Mouse (Mus musculus): Measurements from ENCODE around the gene Polr2h. TPM values are rescaled to one million over a fixed set of nuclear protein-coding genes. Genes with fewer than 3 reads are reported as not detected.

Gene Polr2h
- total and polyA plus RNA-seq, 2 experiments from 2014 or later = 43.7 to 87.4 TPM

- H3K36me3 ChIP-seq (ENCODE audit: insufficient read depth) = peaks cover 4% of the 10 kb centered on the region; the same call in 1 of the 2 replicates
- DNase-seq (no peak), ATAC-seq (no peak)
- H3K27ac ChIP-seq (ENCODE audit: low read depth, low read length) = no peak overlapping the region
- peaks cover 10% of the 10 kb centered on the region for H3K27me3 ChIP-seq (ENCODE audit: insufficient read depth, low read length)
- H3K4me3 ChIP-seq (ENCODE audit: low read depth, low read length) = no peak overlapping the region
- 0 out of 2 replicates have a peak, but pooled peaks cover 4% of the 10 kb centered on the region for H3K4me1 ChIP-seq (ENCODE audit: insufficient read depth)
- TF ChIP-seq CTCF (IDR thresholded peaks at IDR 0.05; ENCODE audit: low read depth) = no peak
- WGBS = 86% methylated on average over 7 of the region's 7 CpGs
- H3K9ac ChIP-seq = no peak overlapping the region
- H3K4me2 ChIP-seq (ENCODE audit: low read depth) = no peak overlapping the region
- H3K9me3 ChIP-seq (ENCODE audit: low read length) = no peaks in the 10 kb centered on the region
Measured at GRCm38 (mm10) chr16:20736168-20736567, 18.7 kb downstream of the Polr2h start.

- Histone ChIP-seq H3K27ac (ENCODE audit: low read depth, low read length) (no peak overlapping the region), H3K9me3 (ENCODE audit: low read length) (no peaks in the 10 kb centered on the region), H3K27me3 (ENCODE audit: insufficient read depth, low read length) (peaks cover 10% of the 10 kb centered on the region), H3K36me3 (ENCODE audit: insufficient read depth) (peaks cover 4% of the 10 kb centered on the region; the same call in 1 of the 2 replicates), H3K4me1 (ENCODE audit: insufficient read depth) (0 out of 2 replicates have a peak, but pooled peaks cover 4% of the 10 kb centered on the region), H3K4me3 (ENCODE audit: low read depth, low read length) (no peak overlapping the region), H3K4me2 (ENCODE audit: low read depth) (no peak overlapping the region), H3K9ac (no peak overlapping the region)
- ATAC-seq = no peak
- DNase-seq = no peak
- no peak for TF ChIP-seq CTCF (IDR thresholded peaks at IDR 0.05; ENCODE audit: low read depth)
- 91% methylated on average over 5 of the region's 5 CpGs for WGBS
Measured at GRCm38 (mm10) chr16:20736823-20737222, 19.4 kb downstream of the Polr2h start.

GRCm38 (mm10) chr16:20739845-20740244 lies 22.4 kb downstream of the Polr2h start:
- no peak overlapping the region for H3K4me3 ChIP-seq (ENCODE audit: low read depth, low read length)
- no peaks in the 10 kb centered on the region for H3K9me3 ChIP-seq (ENCODE audit: low read length)
- no peak for TF ChIP-seq CTCF (IDR thresholded peaks at IDR 0.05; ENCODE audit: low read depth)
- peaks cover 5% of the 10 kb centered on the region; the same call in 1 of the 2 replicates for H3K27me3 ChIP-seq (ENCODE audit: insufficient read depth, low read length)
- no peak overlapping the region for H3K9ac ChIP-seq
- ATAC-seq (no peak), DNase-seq (no peak)
- H3K36me3 ChIP-seq (ENCODE audit: insufficient read depth) = peaks cover 4% of the 10 kb centered on the region; the same call in 1 of the 2 replicates
- no peak overlapping the region for H3K4me2 ChIP-seq (ENCODE audit: low read depth)
- WGBS = 93% methylated on average over 9 of the region's 9 CpGs
- no peak overlapping the region for H3K27ac ChIP-seq (ENCODE audit: low read depth, low read length)
- no peaks in the 10 kb centered on the region for H3K4me1 ChIP-seq (ENCODE audit: insufficient read depth)

GRCm38 (mm10) chr16:20746641-20747040 lies 29.2 kb downstream of the Polr2h start:
- no peaks in the 10 kb centered on the region for H3K36me3 ChIP-seq (ENCODE audit: insufficient read depth)
- no peak overlapping the region for H3K4me2 ChIP-seq (ENCODE audit: low read depth)
- ATAC-seq (peak; percentile 77), DNase-seq (peak; percentile 74)
- no peak overlapping the region for H3K4me3 ChIP-seq (ENCODE audit: low read depth, low read length)
- H3K4me1 ChIP-seq (ENCODE audit: insufficient read depth) = no peaks in the 10 kb centered on the region
- 29% methylated on average over 6 of the region's 6 CpGs for WGBS
- no peak for TF ChIP-seq CTCF (IDR thresholded peaks at IDR 0.05; ENCODE audit: low read depth)
- no peaks in the 10 kb centered on the region for H3K27me3 ChIP-seq (ENCODE audit: insufficient read depth, low read length)
- no peak overlapping the region for H3K9ac ChIP-seq
- no peak overlapping the region for H3K27ac ChIP-seq (ENCODE audit: low read depth, low read length)
- H3K9me3 ChIP-seq (ENCODE audit: low read length) = no peaks in the 10 kb centered on the region

GRCm38 (mm10) chr16:20750518-20750917 lies 33.1 kb downstream of the Polr2h start:
- DNase-seq (no peak), ATAC-seq (no peak)
- Histone ChIP-seq H3K4me2 (ENCODE audit: low read depth) (no peak overlapping the region), H3K4me3 (ENCODE audit: low read depth, low read length) (no peak overlapping the region), H3K9me3 (ENCODE audit: low read length) (no peaks in the 10 kb centered on the region), H3K9ac (no peak overlapping the region), H3K27ac (ENCODE audit: low read depth, low read length) (no peak overlapping the region), H3K36me3 (ENCODE audit: insufficient read depth) (no peaks in the 10 kb centered on the region), H3K27me3 (ENCODE audit: insufficient read depth, low read length) (no peaks in the 10 kb centered on the region), H3K4me1 (ENCODE audit: insufficient read depth) (no peaks in the 10 kb centered on the region)
- 61% methylated on average over 8 of the region's 8 CpGs for WGBS
- no peak for TF ChIP-seq CTCF (IDR thresholded peaks at IDR 0.05; ENCODE audit: low read depth)

GRCm38 (mm10) chr16:20756052-20756451 lies 38.6 kb downstream of the Polr2h start:
- Histone ChIP-seq H3K4me3 (ENCODE audit: low read depth, low read length) (no peak overlapping the region), H3K36me3 (ENCODE audit: insufficient read depth) (no peaks in the 10 kb centered on the region), H3K9ac (no peak overlapping the region), H3K4me1 (ENCODE audit: insufficient read depth) (no peaks in the 10 kb centered on the region), H3K27ac (ENCODE audit: low read depth, low read length) (no peak overlapping the region), H3K27me3 (ENCODE audit: insufficient read depth, low read length) (no peaks in the 10 kb centered on the region), H3K9me3 (ENCODE audit: low read length) (no peaks in the 10 kb centered on the region), H3K4me2 (ENCODE audit: low read depth) (no peak overlapping the region)
- DNase-seq = no peak
- TF ChIP-seq CTCF (IDR thresholded peaks at IDR 0.05; ENCODE audit: low read depth) = no peak
- WGBS = 91% methylated on average over 5 of the region's 5 CpGs
- ATAC-seq = no peak

GRCm38 (mm10) chr16:20757385-20757784 lies 39.9 kb downstream of the Polr2h start:
- Histone ChIP-seq H3K9ac (no peak overlapping the region), H3K9me3 (ENCODE audit: low read length) (no peaks in the 10 kb centered on the region), H3K36me3 (ENCODE audit: insufficient read depth) (no peaks in the 10 kb centered on the region), H3K4me3 (ENCODE audit: low read depth, low read length) (no peak overlapping the region), H3K27ac (ENCODE audit: low read depth, low read length) (no peak overlapping the region), H3K27me3 (ENCODE audit: insufficient read depth, low read length) (no peaks in the 10 kb centered on the region), H3K4me2 (ENCODE audit: low read depth) (no peak overlapping the region), H3K4me1 (ENCODE audit: insufficient read depth) (no peaks in the 10 kb centered on the region)
- no peak for TF ChIP-seq CTCF (IDR thresholded peaks at IDR 0.05; ENCODE audit: low read depth)
- DNase-seq (no peak), ATAC-seq (no peak)
- WGBS = 71% methylated on average over 1 of the region's 1 CpGs

Data from forebrain, postnatal 0 days (tissue).